Mouse (Mus musculus) splenic B cell, adult 2 months (primary cell): ENCODE results near the gene Gm49354.

Experiments used
- DNase-seq: peaks from one replicate; pipeline ENCODE4 v3.0.0-alpha.2; 2011; ENCODE audit warnings: low read depth, low spot score
- H3K27me3 ChIP-seq: 2 replicates; pipeline ENCODE4 v1.6.1; 2012; ENCODE audit warnings: mild to moderate bottlenecking, low read length, moderate library complexity, mixed read lengths; ENCODE audit not compliant: control insufficient read depth, poor library complexity, insufficient read depth, severe bottlenecking
- H3K36me3 ChIP-seq: 2 replicates; pipeline ENCODE4 v1.6.1; 2012; ENCODE audit warnings: mild to moderate bottlenecking, low read length, moderate library complexity, mixed read lengths; ENCODE audit not compliant: control insufficient read depth, poor library complexity, insufficient read depth, severe bottlenecking

The Gm49354 gene

GRCm38 (mm10) chr13:59710230-59710629 is 71.8 kb downstream of the Gm49354 start, which contains the start of gene Spata31d1a:
Spata31d1a (minus strand) TSS chr13:59710330.
- H3K27me3 ChIP-seq = no peaks in the 10 kb centered on the region
- no peak for DNase-seq
- H3K36me3 ChIP-seq = no peaks in the 10 kb centered on the region
